Mouse (Mus musculus) cerebellum, adult 2 months (tissue): ENCODE measurements around the gene Ppm1m.

Experiments
- CTCF ChIP-seq: fragments of 200-500 bp; IDR thresholded peaks from 2 replicates; pipeline ENCODE4 v1.5.1; 2011; ENCODE audit warnings: low read depth, mild to moderate bottlenecking, control low read depth, low read length, moderate library complexity, borderline replicate concordance; ENCODE audit not compliant: insufficient read depth
- POLR2A ChIP-seq: fragments of 200-500 bp; IDR thresholded peaks from 2 replicates; pipeline ENCODE4 v1.6.1; 2011; ENCODE audit warnings: low read length, control low read depth, borderline replicate concordance; ENCODE audit not compliant: insufficient read depth

GRCm38 (mm10) chr9:106237878-106238277, 38.3 kb upstream of the Ppm1m start:
- TF ChIP-seq POLR2A = no peak
- no peak for TF ChIP-seq CTCF
